Mouse (Mus musculus) brain, adult 2 months (tissue): ENCODE data around the gene Prim2.
"Not testable (repeated sequence)": the region's sequence is repeated elsewhere in the genome, so short reads cannot be mapped to it uniquely, and the experiment has no call there.

Source experiments
- DNase-seq: peaks from one replicate; pipeline ENCODE4 v3.0.0; 2011; ENCODE audit warnings: low read depth, low spot score

The Prim2 gene

DNA sequence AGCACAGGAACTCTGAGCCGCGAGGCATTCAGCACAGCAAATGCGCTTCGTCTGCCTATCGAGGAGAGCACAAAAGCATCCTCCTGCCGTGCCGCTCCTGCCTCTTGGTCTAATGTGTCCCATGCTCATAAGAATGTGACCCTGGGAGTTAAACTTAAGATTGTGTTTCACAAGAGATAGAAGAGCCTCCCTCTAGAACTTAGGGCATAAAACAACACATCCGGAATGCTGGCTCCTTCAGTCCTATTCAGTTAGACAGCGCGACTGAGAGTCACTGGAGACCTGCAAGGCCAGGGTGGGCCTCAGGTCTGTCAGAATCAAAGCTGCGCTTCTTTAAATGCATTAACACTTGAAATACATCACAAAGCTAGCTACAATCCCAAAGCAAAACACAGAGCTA, 18.7 kb downstream of the Prim2 start:
- no peak for DNase-seq

- DNase-seq = no peak
Observed at GRCm38 (mm10) chr1:33649534-33650108, 20.0 kb downstream of the Prim2 start.

GRCm38 (mm10) chr1:33649021-33649420, 20.6 kb downstream of the Prim2 start:
- DNase-seq = no peak

DNA sequence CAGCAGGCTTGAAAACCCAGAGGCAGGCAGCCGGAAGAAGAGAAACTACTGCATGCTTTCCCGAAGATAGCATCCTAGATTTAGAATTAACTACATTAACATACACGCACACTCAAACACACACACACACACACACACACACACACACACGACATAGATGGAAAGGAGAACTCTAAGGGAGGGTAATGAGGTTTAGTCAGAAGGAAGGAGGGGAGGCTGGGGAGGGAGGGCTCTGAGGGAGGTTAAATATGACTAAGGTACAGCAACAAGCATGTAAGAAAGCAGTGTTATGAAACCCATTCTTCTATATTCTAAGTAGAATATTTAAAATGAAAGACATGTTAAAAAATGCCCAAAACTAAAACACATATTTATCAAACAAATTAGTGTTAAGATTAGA, 21.9 kb downstream of the Prim2 start:
- peak; percentile 25 for DNase-seq

DNA sequence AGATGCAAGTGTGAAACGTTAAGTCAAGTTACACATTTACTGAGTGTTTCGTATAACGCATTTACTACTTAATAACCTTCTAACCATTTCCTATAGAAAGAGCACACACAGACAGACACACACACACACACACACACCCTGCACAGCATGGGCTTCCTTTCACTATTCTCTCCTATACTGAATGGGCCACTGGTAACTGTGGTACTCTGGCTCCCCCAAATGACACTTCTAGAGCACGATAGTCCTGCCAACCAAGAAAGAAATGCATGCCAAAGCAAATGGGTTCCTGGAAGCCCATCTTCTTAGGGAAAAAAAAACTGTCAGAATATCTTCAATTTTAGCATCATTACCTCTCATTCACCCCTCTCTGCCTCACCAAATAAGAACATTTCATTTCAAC, 22.4 kb downstream of the Prim2 start:
- peak; percentile 75 for DNase-seq

DNA sequence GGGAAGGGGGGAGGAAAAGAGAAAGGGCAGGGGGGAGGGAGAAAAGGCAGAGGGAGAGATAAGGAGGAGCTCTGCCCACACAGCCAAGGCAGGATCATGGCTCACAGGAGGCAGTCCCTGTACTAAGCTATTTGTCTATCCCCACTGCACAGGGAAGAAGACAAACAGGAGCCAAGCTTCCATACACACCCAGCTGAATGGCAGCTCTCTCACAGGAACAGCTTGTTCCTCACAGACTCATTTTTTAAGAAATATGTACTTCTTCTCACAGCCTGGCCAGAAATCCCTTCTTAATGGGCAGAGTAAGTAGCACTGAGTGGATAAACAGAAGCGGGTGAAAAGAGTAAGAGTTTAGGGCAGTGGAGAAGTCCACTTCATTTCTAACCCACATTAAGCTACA, 23.9 kb downstream of the Prim2 start:
- DNase-seq = peak; percentile 50

DNA sequence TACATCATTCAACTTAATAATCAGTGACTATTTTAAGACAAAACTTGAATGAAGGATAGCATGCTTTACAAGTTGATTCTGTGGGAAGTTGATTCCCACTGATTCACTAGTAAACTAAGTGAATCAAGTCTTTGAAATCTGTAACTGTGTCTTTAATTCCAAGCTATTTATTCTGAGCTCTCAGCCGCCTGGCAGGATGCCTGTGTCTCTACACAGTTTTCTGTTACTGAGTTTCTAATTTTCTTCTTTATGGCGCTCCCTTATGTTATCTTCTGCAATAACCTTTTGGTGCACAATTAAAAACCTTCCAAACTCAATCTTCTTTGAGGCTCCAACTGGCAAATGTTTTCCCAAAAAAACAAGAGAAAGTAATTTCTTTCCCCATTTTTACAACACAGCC, 28.5 kb downstream of the Prim2 start:
- peak; percentile 62 for DNase-seq

DNA sequence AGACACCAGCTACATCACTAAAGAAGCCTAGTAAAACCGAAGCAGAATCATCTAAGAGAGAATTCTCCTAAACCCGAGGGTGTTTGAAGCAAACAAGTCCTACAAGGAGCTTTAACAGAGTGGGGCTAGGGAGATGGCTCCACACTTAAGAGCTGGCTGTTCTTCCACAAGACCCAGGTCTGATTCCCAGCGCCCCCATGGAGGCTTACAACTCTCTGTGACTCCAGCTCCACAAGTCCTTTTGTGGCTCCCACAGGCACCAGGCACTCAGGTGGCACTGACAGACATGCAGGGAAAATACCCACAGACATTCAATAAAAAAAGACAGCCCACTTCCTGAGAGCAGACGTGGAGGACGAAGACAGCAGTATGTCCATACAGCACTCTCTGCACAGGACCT, 29.5 kb downstream of the Prim2 start:
- DNase-seq = no peak

DNA sequence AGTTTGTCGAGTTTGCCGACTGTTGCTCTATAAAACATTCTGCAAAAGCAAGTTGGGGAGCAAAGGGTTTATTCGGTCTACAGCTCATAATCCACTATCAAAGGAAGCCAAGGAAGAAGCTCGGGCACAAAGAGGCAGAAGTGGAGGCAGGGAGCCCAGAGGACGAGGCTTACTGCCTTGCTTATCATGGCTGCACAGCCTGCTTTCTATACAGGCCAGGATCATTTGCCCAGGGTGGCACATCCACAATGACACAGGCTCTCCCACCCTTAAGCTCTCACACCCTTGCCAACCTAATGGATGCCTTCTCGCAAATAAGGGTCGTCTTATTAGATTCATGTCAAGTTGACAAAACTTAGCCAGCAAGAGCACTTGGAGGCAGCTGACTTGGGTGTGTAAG, 30.4 kb downstream of the Prim2 start:
- DNase-seq = no peak

DNA sequence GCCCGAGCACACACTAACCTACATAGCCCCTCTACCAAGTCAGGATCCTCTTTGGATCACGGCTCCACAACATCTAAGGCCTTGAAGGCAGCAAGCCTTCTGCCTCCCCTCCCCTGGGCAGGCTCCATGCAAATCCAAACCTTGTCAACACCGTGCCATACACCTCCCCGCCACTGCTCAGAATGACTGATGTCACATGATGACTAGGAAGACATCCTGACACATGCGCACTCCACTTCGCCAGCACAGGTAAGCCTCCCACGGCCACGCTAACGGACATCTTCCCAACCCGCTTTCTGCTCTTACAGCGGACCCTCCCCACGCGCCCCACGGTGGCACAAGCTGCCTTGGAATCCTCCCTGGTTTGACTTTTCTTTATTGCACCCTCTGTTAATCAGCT, 31.8 kb downstream of the Prim2 start:
- DNase-seq = no peak

DNA sequence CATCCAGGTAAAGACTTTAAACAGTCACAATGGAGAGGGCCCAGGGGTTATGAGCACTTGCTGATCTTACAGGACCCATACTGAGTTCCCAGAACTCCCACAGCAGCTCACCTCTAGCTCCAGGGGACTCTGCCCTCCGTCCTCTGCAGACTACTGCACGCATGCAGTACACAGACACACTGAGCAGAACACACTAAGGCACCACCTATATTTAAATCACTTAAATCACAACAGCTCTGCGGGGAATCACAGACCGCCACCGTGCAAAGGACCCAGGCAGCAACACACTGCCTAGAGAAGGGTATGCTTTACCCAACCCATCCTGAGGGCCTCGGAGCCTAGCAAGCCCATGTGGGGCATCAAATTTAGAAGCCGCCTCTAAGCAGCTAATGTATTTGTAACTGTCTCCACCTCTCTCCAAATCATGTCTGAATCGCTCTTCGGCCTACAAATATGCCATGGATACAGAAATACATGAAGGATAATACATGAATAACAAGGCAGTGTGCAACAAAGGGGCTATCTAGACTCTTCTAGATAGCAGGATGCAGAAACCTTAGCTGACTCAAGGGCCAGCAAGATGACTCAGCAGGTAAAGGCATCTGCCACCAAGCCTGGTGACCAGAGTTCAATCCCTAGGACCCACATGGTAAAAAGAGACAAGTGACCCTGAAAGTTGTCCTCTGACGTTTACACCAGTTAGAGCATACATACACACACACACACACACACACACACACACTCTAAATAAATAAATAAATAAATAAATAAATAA, 33.0 kb downstream of the Prim2 start:
- DNase-seq = no peak

DNA sequence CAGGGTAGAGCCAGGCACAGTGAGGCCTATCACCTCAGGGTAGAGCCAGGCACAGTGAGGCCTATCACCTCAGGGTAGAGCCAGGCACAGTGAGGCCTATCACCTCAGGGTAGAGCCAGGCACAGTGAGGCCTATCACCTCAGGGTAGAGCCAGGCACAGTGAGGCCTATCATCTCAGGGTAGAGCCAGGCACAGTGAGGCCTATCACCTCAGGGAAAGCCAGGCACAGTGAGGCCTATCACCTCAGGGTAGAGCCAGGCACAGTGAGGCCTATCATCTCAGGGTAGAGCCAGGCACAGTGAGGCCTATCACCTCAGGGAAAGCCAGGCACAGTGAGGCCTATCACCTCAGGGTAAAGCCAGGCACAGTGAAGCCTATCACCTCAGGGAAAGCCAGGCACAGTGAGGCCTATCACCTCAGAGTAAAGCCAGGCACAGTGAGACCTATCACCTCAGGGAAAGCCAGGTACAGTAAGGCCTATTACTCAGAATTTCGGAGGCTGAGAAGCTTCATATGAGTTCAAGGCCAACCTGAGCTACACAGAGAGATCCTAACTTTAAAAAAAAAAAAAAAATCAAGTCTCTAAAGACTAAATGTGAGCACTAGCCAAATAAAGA, 38.5 kb downstream of the Prim2 start:
- not testable (repeated sequence) for DNase-seq

DNA sequence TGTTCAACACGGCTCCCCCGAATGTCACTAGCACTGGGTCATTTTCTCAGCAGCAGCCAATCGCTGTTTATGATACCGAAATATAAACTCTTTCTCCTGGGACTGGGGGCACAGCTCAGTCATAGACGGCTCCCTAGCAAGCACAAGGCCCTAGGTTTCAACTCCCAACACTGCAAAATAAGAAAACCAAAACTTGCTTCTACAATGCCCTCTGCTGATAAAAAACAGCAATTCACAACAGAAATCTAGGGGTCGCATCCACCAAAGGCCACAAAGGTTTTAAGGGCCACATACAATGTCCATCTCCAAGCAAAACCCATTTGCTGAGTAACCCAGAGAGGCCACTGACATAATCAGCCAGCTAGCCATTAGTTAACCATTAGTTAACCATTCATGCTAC, 41.8 kb downstream of the Prim2 start:
- no peak for DNase-seq

GRCm38 (mm10) chr1:33627070-33627469, 42.5 kb downstream of the Prim2 start:
- DNase-seq = no peak

GRCm38 (mm10) chr1:33624900-33625299, 44.7 kb downstream of the Prim2 start:
- no peak for DNase-seq

DNA sequence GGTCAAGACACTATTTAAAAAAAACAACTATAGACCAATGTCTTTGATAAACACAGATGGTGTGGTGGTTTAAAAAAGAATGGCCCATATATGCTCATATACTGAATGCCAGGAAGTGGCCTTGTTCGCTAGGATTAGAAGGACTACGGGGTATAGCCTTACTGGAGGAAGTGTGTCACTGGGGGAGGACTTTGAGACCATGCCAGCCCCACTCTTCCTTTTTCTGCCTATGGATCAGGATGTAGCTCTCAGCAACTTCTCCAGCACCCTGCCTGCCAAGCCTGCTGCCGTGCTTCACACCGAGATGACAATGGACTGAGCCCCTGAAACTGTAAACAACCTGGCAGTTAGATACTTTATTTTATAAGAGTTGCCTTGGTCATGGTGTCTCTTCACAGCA, 45.2 kb downstream of the Prim2 start:
- DNase-seq = no peak

DNA sequence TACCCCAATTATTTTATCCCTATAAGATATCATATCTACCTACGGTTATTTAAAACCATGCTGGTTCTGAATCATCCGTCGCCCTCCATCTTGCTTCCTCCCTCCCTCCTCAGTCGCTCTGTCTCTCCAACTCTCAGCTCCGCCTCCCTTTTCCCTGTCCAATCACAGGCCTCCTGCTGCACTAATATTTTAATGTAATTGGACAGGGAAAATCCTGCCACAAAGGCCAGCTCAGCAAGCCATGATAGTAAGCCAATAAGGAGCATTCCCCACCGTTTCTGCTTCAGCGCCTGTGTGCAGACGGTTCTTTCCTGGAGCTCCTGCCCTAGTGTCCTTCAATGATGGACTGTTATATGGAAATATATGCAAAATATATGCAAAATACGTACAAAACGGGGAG, 47.8 kb downstream of the Prim2 start:
- DNase-seq = no peak

DNA sequence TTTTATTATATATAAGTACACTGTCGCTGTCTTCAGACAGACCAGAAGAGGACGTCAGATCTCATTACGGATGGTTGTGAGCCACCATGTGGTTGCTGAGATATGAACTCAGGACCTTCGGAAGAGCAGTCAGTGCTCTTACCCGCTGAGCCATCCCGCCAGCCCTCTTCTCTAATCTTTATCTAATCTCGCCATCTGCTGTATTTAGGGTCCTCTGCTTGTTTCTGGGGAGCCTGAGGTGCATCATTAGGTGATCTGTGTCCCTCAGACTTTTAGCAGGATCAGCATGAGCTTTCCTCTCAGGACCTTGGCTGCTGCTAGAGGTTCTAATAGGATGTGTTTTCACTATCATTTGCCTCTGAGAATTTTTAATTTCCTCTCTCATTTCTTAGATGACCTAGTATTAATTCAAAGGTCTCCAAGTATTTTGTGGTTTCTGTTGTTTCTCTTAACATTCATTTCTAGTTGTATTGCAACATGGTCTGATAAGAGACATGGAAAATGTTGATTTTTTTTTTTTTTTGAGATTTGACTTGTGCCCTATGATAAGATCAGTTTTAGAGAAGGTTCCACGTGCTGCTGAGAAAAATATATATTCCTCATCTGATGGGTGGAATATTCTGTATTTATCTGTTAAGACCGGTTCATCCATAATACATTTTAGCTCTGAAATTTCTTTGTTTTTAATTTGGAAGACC, 49.4 kb downstream of the Prim2 start:
- no peak for DNase-seq

DNA sequence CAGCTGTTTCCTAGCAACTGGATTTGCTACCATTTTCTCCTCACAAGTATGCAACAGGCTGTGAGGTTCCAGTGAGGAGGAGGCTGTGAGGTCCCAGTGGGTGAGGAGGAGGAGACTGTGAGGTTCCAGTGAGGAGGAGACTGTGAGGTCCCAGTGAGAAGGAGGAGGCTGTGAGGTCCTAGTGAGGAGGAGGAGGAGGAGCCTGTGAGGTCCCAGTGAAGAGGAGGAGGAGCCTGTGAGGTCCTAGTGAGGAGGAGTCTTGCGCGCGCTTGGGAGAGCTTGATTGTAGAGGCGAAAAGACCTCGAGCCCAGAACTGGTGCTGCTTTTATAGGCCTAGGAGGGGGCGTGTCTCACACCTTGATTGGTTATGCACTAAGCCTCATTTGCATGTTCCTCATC, 53.0 kb downstream of the Prim2 start:
- not testable (repeated sequence) for DNase-seq

GRCm38 (mm10) chr1:33612100-33612499, 57.5 kb downstream of the Prim2 start:
- DNase-seq = peak; percentile 16

- peak; percentile 22 for DNase-seq
Observed at GRCm38 (mm10) chr1:33610026-33610721, 59.4 kb downstream of the Prim2 start.

DNA sequence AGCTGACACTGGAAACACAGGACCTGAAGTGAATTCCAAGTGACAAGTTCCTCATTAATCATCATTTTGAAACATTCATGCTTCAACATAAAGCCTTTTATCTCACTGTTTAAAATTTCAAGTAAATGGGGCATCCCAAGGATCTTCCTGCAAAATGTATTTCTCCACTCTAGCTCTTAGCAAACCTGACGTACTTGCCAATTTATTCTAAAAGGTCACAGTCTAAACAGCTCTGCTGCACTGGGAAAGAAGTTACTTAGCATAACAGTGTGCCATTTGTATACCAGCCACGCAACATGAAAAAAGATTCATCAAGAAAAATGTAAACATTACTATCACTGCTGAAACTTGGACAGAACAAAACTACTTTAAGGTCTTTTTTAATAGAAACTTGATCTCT, 61.5 kb downstream of the Prim2 start:
- no peak for DNase-seq
